Mouse (Mus musculus) lung, embryonic 16.5 days (tissue): ENCODE measurements around the gene Arid1a. TPM values are rescaled to one million over a fixed set of nuclear protein-coding genes. Genes with fewer than 3 reads are reported as not detected.
A peak's percentile ranks its signal among the peaks of the same experiment; 100 is the strongest.
"Not testable (repeated sequence)": the region's sequence is repeated elsewhere in the genome, so short reads cannot be mapped to it uniquely, and the experiment has no call there.

Experiments
- ATAC-seq: fragments of 200-750 bp; cut with Nextera tagmentation; 2 replicates; pipeline ENCODE4 v1.8.0; 2017; ENCODE audit warnings: low read depth, mild to moderate bottlenecking, moderate library complexity
- H3K27ac ChIP-seq: fragments of 300-500 bp; sonication (generic); 2 replicates; pipeline ENCODE4 v1.5.1; 2014; ENCODE audit warnings: mild to moderate bottlenecking, control low read depth, low read length
- H3K27me3 ChIP-seq: fragments of 300-500 bp; sonication (generic); 2 replicates; pipeline ENCODE4 v1.6.1; 2014; ENCODE audit warnings: low read depth, low read length, mixed read lengths; ENCODE audit not compliant: control insufficient read depth, insufficient read depth
- H3K36me3 ChIP-seq: fragments of 300-500 bp; sonication (generic); 2 replicates; pipeline ENCODE4 v1.6.1; 2014; ENCODE audit warnings: low read length; ENCODE audit not compliant: control insufficient read depth, insufficient read depth
- H3K4me1 ChIP-seq: fragments of 300-500 bp; sonication (generic); replicated peaks from 2 replicates; pipeline ENCODE4 v1.6.1; 2014; ENCODE audit warnings: low read length, mixed read lengths; ENCODE audit not compliant: control insufficient read depth, insufficient read depth
- H3K4me2 ChIP-seq: fragments of 300-500 bp; sonication (generic); 2 replicates; pipeline ENCODE4 v1.6.1; 2014; ENCODE audit warnings: low read depth, low read length, control low read depth
- H3K4me3 ChIP-seq: fragments of 300-500 bp; sonication (generic); 2 replicates; pipeline ENCODE4 v1.5.1; 2014; ENCODE audit warnings: mild to moderate bottlenecking, low read length, control low read depth
- H3K9ac ChIP-seq: fragments of 300-500 bp; sonication (generic); 2 replicates; pipeline ENCODE4 v1.6.1; 2014; ENCODE audit warnings: low read length, control low read depth
- H3K9me3 ChIP-seq: fragments of 300-500 bp; sonication (generic); 2 replicates; pipeline ENCODE4 v1.6.1; 2016; ENCODE audit warnings: low read length; ENCODE audit not compliant: control insufficient read depth
- WGBS: fragments of 180-500 bp; shearing (Covaris S2); extraction: QIAGEN DNeasy Blood & Tissue Kit; methylation state at CpG from one replicate; pipeline ENCODE4 v1.1.7; 2014; 5-methylcytosine and 5-hydroxymethylcytosine counted together
- polyA plus RNA-seq: library from polyadenylated mRNA; unstranded; fragments of >200 nt; fragmentation: Nextera tagmentation; extraction: Ambion mirVana; gene quantifications from 2 replicates; pipeline ENCODE4 v1.2.1, GENCODE M21; 2015

Gene Arid1a
- polyA plus RNA-seq, 1 experiment from 2014 or later: 28.4 TPM

GRCm38 (mm10) chr4:133662421-133662820, 94.1 kb downstream of the Arid1a start:
- 82% methylated on average over 8 of the region's 8 CpGs for WGBS
- H3K36me3 ChIP-seq: peaks cover 12% of the 10 kb centered on the region; the same call in 1 of the 2 replicates
- H3K4me2 ChIP-seq: no peak overlapping the region
- H3K27me3 ChIP-seq: no peaks in the 10 kb centered on the region
- H3K9me3 ChIP-seq: no peaks in the 10 kb centered on the region
- no peak for ATAC-seq
- no peak overlapping the region for H3K9ac ChIP-seq
- no peak overlapping the region for H3K4me3 ChIP-seq
- no peak overlapping the region for H3K27ac ChIP-seq
- peaks cover 38% of the 10 kb centered on the region for H3K4me1 ChIP-seq

- Histone ChIP-seq H3K27ac (peak overlapping the region; percentile 100), H3K4me3 (peak overlapping the region; percentile 49), H3K27me3 (no peaks in the 10 kb centered on the region), H3K9ac (peak overlapping the region; percentile 71), H3K4me1 (peaks cover 37% of the 10 kb centered on the region), H3K36me3 (peaks cover 12% of the 10 kb centered on the region; the same call in 1 of the 2 replicates), H3K9me3 (no peaks in the 10 kb centered on the region), H3K4me2 (peak overlapping the region; percentile 67)
- WGBS: 9% methylated on average over 10 of the region's 10 CpGs
- peak; percentile 88 for ATAC-seq
Measured at GRCm38 (mm10) chr4:133660193-133661155, 96.1 kb downstream of the Arid1a start.

- Histone ChIP-seq H3K9me3 (no peaks in the 10 kb centered on the region), H3K9ac (peak overlapping the region; percentile 71), H3K4me3 (peak overlapping the region; percentile 49), H3K27me3 (no peaks in the 10 kb centered on the region), H3K4me2 (peak overlapping the region; percentile 67), H3K27ac (peak overlapping the region; percentile 100), H3K4me1 (peaks cover 31% of the 10 kb centered on the region), H3K36me3 (peaks cover 9% of the 10 kb centered on the region; the same call in 1 of the 2 replicates)
- WGBS: 3% methylated on average over 15 of the region's 15 CpGs
- ATAC-seq: peak; percentile 63
Measured at GRCm38 (mm10) chr4:133659497-133660192, 96.9 kb downstream of the Arid1a start.

- no peaks in the 10 kb centered on the region for H3K9me3 ChIP-seq
- H3K4me3 ChIP-seq: no peak overlapping the region; the same call in 1 of the 2 replicates
- no peak for ATAC-seq
- no peaks in the 10 kb centered on the region for H3K27me3 ChIP-seq
- peaks cover 9% of the 10 kb centered on the region; the same call in 1 of the 2 replicates for H3K36me3 ChIP-seq
- peaks cover 31% of the 10 kb centered on the region for H3K4me1 ChIP-seq
- H3K4me2 ChIP-seq: peak overlapping the region; percentile 67
- H3K27ac ChIP-seq: peak overlapping the region; percentile 100
- H3K9ac ChIP-seq: peak overlapping the region; percentile 71; the same call in 1 of the 2 replicates
- WGBS: 31% methylated on average over 2 of the region's 2 CpGs
Measured at GRCm38 (mm10) chr4:133658729-133659128, 97.8 kb downstream of the Arid1a start.

- Histone ChIP-seq H3K4me3 (no peak overlapping the region), H3K27ac (0 out of 2 replicates have a peak overlapping the region, but pooled peaks have one; percentile 8), H3K36me3 (peaks cover 9% of the 10 kb centered on the region; the same call in 1 of the 2 replicates), H3K4me2 (no peak overlapping the region), H3K9me3 (no peaks in the 10 kb centered on the region), H3K4me1 (peaks cover 31% of the 10 kb centered on the region), H3K9ac (no peak overlapping the region), H3K27me3 (no peaks in the 10 kb centered on the region)
- no peak for ATAC-seq
- WGBS: 40% methylated on average over 5 of the region's 5 CpGs
Measured at GRCm38 (mm10) chr4:133657829-133658458, 98.6 kb downstream of the Arid1a start.

- no peak overlapping the region for H3K4me2 ChIP-seq
- H3K27ac ChIP-seq: peak overlapping the region; percentile 17; the same call in 1 of the 2 replicates
- no peak for ATAC-seq
- peaks cover 31% of the 10 kb centered on the region for H3K4me1 ChIP-seq
- peaks cover 2% of the 10 kb centered on the region; the same call in 1 of the 2 replicates for H3K36me3 ChIP-seq
- no peak overlapping the region for H3K4me3 ChIP-seq
- WGBS: 21% methylated on average over 4 of the region's 4 CpGs
- no peak overlapping the region for H3K9ac ChIP-seq
- H3K9me3 ChIP-seq: no peaks in the 10 kb centered on the region
- no peaks in the 10 kb centered on the region for H3K27me3 ChIP-seq
Measured at GRCm38 (mm10) chr4:133656997-133657396, 99.6 kb downstream of the Arid1a start.

- Histone ChIP-seq H3K9ac (no peak overlapping the region), H3K27ac (no peak overlapping the region), H3K4me2 (no peak overlapping the region), H3K4me3 (no peak overlapping the region), H3K9me3 (no peaks in the 10 kb centered on the region), H3K27me3 (no peaks in the 10 kb centered on the region), H3K36me3 (no peaks in the 10 kb centered on the region), H3K4me1 (peaks cover 30% of the 10 kb centered on the region)
- ATAC-seq: no peak
- 68% methylated on average over 4 of the region's 4 CpGs for WGBS
Measured at GRCm38 (mm10) chr4:133656294-133656693, 100.3 kb downstream of the Arid1a start.

GRCm38 (mm10) chr4:133654070-133654469, 102.5 kb downstream of the Arid1a start:
- H3K4me2 ChIP-seq, H3K27ac ChIP-seq, H3K4me1 ChIP-seq, H3K9ac ChIP-seq, ATAC-seq, H3K36me3 ChIP-seq, H3K27me3 ChIP-seq, H3K4me3 ChIP-seq, H3K9me3 ChIP-seq: not testable (repeated sequence)
- WGBS: 96% methylated on average over 5 of the region's 5 CpGs
